Mouse (Mus musculus) left cerebral cortex, postnatal 10 days (tissue): ENCODE results near the gene Cdc20b. TPM values are rescaled to one million over a fixed set of nuclear protein-coding genes. Genes with fewer than 3 reads are reported as not detected.

Experiments used
- DNase-seq, 2 experiments: peaks; one replicate each; pipeline ENCODE4 v3.0.0; 2021 to 2022; ENCODE audit warnings: low spot score in 2 of 2, mixed read lengths in 1 of 2; ENCODE audit errors: extremely low spot score in 1 of 2
- intact Hi-C: fragments of 180-260 bp; cut with DNase I; formaldehyde crosslinking; loops from one replicate; pipeline ENCODE4 v1.15.1; 2025
- microRNA-seq: library from miRNA; unstranded; fragments of <30 nt; microRNA quantifications from one replicate; pipeline ENCODE4 v1.2.0, GENCODE M21; 2022
- total RNA-seq, 2 experiments: library from RNA; stranded (reverse); gene quantifications; 2 replicates each; pipeline ENCODE4 v1.2.3; 2021

Gene Cdc20b
- total RNA-seq, 2 experiments from 2014 or later, result not detected

DNA sequence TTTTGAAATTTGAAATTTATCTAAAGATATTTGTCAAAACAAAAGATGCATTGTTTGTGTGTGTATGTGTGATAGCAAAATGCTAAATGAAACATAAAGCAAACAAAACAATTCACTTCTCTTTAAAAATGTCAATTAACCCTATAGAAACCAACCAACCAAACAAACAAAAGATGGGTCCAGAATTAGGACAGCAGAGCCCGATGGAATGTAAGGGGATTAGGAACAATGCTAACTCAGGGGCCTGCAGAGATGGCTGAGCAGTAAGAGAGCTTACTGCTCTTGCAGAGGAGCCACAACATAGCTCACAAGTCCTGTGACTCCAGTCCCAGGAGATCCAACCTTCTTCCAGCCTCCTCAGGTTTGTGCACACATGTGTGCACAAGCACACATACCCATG, 47.2 kb downstream of the Cdc20b start:
- intact Hi-C loops, result no loop called here
- DNase-seq, result no peak

DNA sequence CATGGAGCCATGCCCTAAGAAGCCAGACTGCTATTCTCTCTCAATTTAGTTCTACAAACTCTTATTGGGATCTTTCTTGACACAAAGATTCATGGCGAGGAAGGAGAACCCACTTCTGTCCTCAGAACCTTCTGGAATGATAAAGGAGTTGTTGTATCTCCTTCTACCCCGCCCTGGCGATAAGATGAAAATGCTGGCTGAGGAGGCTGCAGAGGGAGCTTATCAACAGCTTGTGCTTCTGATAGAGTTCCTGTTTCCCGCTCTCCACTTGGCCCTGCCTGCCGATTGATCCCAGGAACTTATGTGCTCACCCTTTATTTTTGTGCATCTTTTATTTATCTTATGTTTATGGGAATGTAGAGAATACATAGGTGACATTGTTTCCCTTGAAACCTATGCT, 49.8 kb downstream of the Cdc20b start:
- intact Hi-C loops, result no loop called here
- no peak for DNase-seq

DNA sequence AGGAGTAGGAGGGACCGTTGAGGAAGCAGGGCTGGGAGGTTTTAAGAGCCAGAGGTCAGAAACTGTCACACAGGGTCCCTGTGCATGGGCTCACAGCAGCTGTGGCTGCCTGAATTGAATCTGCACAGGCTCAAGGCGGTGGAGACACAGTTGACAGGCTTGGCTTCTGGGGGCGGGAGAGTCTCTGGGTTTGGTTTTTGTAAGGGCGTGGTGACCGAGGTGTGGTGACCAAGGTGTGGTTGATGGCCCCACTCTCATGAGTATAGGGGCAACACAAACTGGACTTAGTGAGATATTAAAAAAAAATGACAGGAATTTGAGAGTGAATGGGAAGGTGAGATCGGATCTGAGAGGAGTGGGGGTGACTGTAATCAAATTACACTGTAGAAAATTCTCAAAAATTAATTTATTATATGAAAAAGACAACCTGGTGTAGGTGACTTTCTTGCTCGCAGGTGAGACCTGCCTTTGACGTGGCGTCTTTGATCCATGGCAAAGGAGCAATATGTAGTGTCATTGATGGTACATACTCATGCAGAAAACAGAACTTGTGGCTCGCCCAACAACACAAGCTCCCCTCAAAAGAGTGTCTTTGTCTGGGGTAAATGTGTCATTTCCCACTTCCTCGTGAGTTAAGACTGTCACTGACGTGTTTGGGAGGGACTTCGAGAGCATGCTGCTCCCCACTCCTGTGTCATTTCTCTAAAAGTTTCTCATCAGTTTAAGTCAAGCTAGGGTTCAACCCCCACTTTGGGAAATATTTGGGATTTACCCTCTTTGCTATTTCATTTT, 52.5 kb downstream of the Cdc20b start:
- no peak for DNase-seq
- intact Hi-C loops, result no loop called here

DNA sequence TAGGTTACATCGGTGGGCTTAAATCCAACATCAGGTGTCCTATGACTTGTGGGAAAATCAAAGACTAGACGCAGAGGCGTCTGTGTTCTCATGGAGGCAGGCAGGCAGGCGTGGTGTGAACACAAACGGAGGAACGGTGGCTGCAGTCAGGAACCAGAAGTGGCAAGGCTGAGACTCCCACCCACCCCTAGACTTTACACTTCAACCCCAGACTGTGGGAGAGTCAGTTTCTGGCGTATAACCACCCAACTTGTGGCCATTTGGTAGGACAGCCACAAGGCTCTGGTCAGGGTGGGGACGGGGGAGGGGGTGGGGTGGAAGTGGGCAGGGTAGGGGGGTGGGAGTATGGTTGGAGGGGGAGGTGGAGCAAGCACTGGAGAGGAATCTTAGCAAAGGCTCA, 55.6 kb downstream of the Cdc20b start:
- intact Hi-C loops, result no loop called here
- no peak for DNase-seq

DNA sequence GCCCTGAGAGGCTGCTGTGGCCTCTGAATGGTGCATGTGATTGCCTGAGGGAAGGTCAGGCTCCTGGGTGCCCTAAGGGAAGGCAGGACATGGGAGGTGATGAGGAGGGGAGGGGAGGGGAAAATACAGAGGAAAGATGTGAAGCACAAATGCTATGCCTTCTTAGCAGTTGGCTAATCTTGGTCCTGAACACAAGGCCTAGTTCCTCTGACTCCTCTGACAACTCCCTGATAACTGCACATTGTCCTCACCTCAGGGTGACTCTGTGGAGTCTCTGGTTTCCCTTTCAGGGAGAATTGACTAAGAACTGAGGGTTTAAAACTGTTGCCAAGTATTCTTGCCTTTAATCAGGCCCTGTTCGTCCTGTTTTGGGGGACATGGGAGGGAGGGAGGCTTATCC, 59.7 kb downstream of the Cdc20b start:
- intact Hi-C loops, result no loop called here

DNA sequence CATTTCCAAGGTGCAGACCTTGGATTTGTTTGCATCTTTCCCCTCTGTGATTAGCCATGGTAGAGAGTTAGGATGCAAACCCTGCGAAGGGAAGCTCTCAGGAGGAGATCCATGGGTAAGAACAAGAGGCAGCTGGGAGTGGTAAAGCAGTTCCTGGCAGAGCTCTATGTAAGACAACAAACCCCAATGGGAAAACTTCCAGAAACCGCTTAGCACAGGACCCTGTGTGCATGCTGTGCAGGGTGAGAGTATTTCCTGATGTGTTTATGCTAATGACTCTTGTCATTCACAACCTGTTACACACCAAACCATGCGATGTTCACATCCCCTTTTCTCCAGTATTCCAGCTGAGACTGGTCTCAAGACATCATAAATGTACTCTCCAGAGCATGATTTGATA, 62.1 kb downstream of the Cdc20b start:
- intact Hi-C loops, result no loop called here

More for the DNA sequence above, 59.7 kb downstream of the Cdc20b start:
- no peak for DNase-seq

DNA sequence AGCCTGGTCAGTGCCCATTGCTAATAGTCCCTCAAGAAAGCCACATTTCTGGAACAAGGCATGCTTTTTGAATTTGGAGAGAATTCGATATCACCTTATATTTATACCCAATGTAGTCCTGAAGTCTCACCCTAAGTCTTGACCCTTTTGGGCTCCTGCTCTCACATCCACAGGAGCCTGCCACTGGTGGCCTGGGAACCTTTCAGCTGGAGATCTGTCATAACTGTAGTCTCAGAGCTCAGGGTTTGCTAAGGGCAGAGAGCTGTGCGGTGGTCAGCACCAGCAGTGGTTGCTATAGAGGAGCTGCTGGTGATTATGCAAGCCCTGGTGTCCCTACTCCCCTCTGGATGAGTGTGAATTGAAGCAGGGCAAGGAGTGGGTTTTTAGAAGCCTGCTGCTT, 63.5 kb downstream of the Cdc20b start:
- no peak for DNase-seq
- intact Hi-C loops, result no loop called here

More for the DNA sequence above, 62.1 kb downstream of the Cdc20b start:
- no peak for DNase-seq

DNA sequence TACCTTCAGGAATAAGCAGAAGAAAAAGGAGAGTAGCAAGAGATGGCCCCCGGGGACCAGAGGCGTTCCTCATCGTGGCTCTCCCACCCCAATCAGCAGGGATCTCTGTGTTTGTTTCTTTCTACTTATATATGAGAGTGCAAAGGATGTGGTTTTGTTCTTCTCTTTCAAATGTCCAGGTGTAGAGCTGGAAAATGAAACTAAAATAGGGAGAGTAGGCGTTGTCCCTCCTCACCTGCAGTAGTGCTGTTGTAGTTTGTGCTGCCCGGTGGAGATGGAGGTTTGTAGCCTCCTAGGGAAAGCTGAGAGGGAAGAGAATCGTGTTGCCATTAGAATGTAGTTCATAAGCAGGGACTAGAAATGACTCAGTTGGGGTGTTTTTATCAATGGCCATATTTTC, 66.0 kb downstream of the Cdc20b start, which contains the start of gene Gzma:
Gene Gzma, minus strand, starts transcription at position 103 of the 400 bp plus-strand sequence.
- intact Hi-C loops, result loop anchor here (1.0 kb wide), 1 partner anchor 9 kb away; no protein-coding TSS in a partner anchor
- no peak for DNase-seq

DNA sequence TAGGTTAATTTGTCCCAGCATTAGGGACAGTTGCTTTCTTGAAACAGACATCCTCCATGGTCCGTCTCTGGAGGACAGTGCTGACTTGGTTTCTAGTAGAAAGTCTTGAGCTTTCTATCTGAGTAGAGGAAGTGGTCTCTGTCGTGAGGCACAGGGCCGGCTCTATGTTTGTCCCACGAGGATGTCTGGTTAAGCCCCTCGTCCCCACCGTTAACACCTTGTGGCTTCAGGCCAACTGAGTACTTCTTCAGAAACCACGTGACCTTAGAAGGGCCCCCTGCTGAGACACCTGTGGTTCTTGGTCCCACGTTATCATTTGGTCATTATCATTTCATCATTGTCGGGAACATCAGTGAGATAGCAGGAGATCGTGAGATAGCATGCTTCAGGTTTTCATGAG, 66.9 kb downstream of the Cdc20b start:
- DNase-seq, result no peak
- intact Hi-C loops, result loop anchor here (1.0 kb wide), 1 partner anchor 10 kb away; no protein-coding TSS in a partner anchor

DNA sequence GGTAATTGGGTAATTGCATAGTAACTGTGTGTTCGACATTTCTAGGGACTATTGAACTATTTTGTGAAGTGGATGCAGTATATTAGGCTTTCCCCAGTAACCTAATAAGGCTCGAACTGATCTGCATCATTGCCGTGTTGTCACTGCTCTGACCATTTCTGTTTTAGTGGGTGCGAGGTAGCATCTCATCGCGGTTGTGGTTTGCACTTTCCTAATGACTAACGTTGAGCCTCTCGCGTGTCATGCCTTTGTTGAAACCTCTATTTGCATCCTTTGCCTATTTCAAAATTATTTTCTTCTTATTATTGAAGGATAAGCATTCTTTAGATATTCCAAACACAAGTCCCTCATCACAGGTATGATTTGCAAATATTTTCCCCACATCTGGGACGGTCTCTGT, 69.8 kb downstream of the Cdc20b start:
- intact Hi-C loops, result no loop called here
- no peak for DNase-seq

DNA sequence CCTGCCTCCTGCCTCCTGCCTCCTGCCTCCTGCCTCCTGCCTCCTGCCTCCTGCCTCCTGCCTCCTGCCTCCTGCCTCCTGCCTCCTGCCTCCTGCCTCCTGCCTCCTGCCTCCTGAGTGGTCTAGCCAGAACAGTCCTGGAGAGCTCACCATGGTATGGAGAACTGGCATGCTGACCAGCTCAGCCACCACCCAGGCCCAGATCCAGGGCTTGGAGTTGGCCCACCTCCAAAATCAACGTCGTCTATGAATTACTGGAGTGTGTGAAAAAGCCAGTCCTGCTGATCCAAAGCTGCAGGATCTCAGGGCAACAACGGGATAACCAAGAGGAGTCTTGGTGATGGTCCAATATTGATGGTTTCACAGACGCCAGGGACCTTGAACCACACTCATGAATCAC, 84.1 kb downstream of the Cdc20b start:
- intact Hi-C loops, result no loop called here
- no peak for DNase-seq

DNA sequence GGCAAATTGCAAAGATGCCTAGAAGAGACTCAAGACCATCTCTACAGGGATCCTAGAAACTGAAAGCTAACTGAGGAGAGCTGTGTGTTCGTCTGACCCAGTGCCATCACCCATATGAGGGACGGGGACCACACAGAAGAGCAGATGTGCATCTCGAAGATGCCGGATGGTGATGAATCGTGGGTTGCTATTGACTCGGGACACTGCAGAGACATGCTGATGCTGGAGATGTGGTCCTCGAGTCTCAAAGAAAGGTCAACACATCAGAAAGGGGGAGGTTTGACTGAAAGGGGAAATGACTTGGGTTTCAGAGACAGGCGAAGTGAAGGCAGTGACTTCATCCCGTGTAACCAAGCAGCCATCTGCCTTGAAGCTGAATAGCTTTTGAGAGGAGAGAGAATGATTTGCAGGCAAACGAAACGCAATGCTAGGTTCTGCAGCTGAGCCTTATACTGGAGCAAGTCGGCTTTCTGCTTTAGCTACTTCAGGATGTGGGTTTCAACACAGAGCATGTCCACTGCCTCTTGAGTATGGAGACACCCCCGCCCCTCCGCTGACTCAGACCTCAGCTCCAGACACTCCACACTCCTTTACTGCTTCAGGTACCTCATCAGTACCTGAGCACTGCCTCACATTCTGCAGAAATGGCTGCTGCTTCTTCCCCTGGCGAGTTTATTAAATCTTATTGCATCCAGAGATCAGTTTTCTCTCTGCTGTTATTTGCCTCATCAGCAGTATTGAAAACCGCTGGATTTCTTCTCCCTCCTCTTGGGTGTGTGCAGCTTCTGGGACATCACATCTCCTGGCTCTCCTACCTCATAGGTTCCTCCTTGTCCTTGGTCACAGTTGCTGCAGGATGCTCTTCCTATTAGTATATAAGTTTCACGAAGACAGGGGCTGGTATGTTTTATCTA, 85.7 kb downstream of the Cdc20b start:
- DNase-seq, result no peak
- intact Hi-C loops, result no loop called here

DNA sequence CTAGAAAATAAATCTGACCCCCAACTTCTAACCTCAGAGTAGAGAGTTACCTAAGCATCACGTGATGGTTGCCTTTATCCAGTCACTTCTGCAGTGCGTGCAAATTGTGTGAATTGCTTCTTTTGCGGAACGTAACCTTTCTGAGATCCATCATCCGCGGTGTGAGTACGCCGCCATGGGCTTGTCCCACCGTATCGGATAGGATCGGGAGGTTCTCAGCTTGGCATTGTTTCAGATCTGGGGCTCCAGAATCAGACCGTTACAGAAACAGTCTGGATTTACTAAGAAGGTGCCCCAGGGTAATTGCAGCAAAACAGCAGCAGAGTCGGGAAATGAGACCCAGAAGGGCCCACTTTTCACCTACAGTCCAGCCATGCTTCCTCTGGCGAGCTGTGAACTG, 86.4 kb downstream of the Cdc20b start:
- no peak for DNase-seq
- intact Hi-C loops, result no loop called here

DNA sequence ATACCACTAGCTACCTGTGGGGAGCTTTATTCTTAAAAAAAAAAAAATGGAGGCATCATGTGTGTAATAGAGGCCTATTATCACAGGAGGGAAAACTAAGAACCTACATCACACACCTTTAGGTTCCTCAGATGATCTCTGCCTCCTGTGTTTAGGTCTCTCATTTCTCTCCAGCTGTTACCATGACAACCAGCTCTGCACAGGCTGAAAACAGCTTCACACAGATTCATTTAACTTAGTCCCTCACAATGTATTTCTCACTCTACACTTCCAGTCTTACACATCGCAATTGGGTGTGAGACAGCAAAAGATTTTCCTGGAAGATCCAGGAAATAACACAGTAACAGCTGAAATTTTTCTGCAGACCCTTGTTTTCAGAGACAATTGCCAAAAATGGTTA, 95.1 kb downstream of the Cdc20b start:
- intact Hi-C loops, result no loop called here
- DNase-seq, result peak in 1 of 2 experiments; percentile 30

DNA sequence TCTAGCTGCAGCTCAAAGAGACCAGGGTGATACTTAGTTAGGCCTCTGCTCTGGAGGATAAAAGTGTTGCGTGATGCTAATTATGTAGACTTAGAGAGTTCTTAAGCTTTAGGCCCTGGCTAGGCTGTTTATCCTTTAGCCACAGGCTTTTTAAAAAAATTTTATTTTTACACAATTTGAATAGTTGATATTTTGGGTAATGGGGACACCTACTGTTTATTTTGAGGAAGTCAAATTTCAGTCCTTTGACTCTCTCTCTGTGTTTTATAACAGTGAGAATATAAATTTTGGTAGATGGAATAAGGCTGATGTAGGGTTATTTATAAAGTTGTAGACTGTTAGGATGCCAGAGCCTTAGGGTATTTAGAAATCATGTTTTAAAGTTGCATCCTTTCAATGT, 104.7 kb downstream of the Cdc20b start:
- no peak for DNase-seq
- intact Hi-C loops, result loop anchor here (5.0 kb wide), 1 partner anchor 92 kb away; the partner anchor contains the start of gene Gpx8

Small RNA genes lying within 50 kb of the gene (microRNA-seq; reads per million reads assigned to microRNA genes)
- gene Mir449a (149 reads per million, percentile 60 among the genes with 10 or more reads in this experiment), gene Mir449b (not detected), gene Mir449c (0.86 reads per million)

Other genes with a start within 250 kb of the Cdc20b start
- 10 to 100 TPM; 30.0 to 30.1 TPM for gene Plpp1, start 234.3 kb upstream of the Cdc20b start, total RNA-seq
- 10 to 100 TPM; 39.9 to 41.1 TPM for gene Mtrex, start 107.7 kb upstream of the Cdc20b start, total RNA-seq
- 10 to 100 TPM; 21.8 to 24.0 TPM for gene Dhx29, start 107.7 kb upstream of the Cdc20b start, total RNA-seq
- gene Ccno, start 47.3 kb upstream of the Cdc20b start, total RNA-seq, result 1 to 10 TPM in 1 of 2 experiments, under 1 TPM in 1; 0.97 to 1.5 TPM
- under 1 TPM; 0.13 to 0.24 TPM for gene Mcidas, start 41.3 kb upstream of the Cdc20b start, total RNA-seq
- gene Gpx8, start 11.3 kb downstream of the Cdc20b start, total RNA-seq, result 10 to 100 TPM; 13.9 to 16.3 TPM
- not detected for gene Gzma, start 65.9 kb downstream of the Cdc20b start, total RNA-seq
- gene Esm1, start 174.5 kb downstream of the Cdc20b start, total RNA-seq, result under 1 TPM; 0.84 to 0.87 TPM
- gene Gzmk, start 190.8 kb downstream of the Cdc20b start, total RNA-seq, result under 1 TPM in 1 of 2 experiments, not detected in 1; 0.26 TPM